Mouse (Mus musculus) limb, embryonic 11.5 days (tissue): ENCODE measurements around the gene Gm14632. TPM values are rescaled to one million over a fixed set of nuclear protein-coding genes. Genes with fewer than 3 reads are reported as not detected.
"Not testable (repeated sequence)": the region's sequence is repeated elsewhere in the genome, so short reads cannot be mapped to it uniquely, and the experiment has no call there.

Experiments used
- ATAC-seq: fragments of 200-750 bp; cut with Nextera tagmentation; 2 replicates; pipeline ENCODE4 v1.8.0; 2017; ENCODE audit warnings: low read depth; ENCODE audit not compliant: insufficient number of reproducible peaks, low FRiP score, low TSS enrichment
- DNase-seq: peaks from one replicate; pipeline ENCODE4 v3.0.0-alpha.2; 2015; ENCODE audit warnings: low spot score
- H3K27ac ChIP-seq: fragments of 300-500 bp; sonication (generic); replicated peaks from 2 replicates; pipeline ENCODE4 v1.5.1; 2014; ENCODE audit warnings: low read depth, mild to moderate bottlenecking, low read length
- H3K27me3 ChIP-seq: fragments of 300-500 bp; sonication (generic); 2 replicates; pipeline ENCODE4 v1.6.1; 2014; ENCODE audit warnings: mild to moderate bottlenecking, low read length, mixed read lengths; ENCODE audit not compliant: control insufficient read depth, insufficient read depth
- H3K36me3 ChIP-seq: fragments of 300-500 bp; sonication (generic); 2 replicates; pipeline ENCODE4 v1.6.1; 2014; ENCODE audit warnings: mild to moderate bottlenecking, low read length, moderate library complexity, mixed read lengths; ENCODE audit not compliant: control insufficient read depth, insufficient read depth
- H3K4me1 ChIP-seq: fragments of 300-500 bp; sonication (generic); 2 replicates; pipeline ENCODE4 v1.6.1; 2014; ENCODE audit warnings: low read length, mixed read lengths; ENCODE audit not compliant: control insufficient read depth, insufficient read depth
- H3K4me2 ChIP-seq: fragments of 300-500 bp; sonication (generic); 2 replicates; pipeline ENCODE4 v1.6.1; 2014; ENCODE audit warnings: low read depth, mild to moderate bottlenecking, moderate library complexity; ENCODE audit not compliant: severe bottlenecking
- H3K4me3 ChIP-seq: fragments of 300-500 bp; sonication (generic); 2 replicates; pipeline ENCODE4 v1.5.1; 2014; ENCODE audit warnings: low read depth, low read length
- H3K9ac ChIP-seq: fragments of 300-500 bp; sonication (generic); 2 replicates; pipeline ENCODE4 v1.6.1; 2014; ENCODE audit warnings: mild to moderate bottlenecking, low read length
- H3K9me3 ChIP-seq: fragments of 300-500 bp; sonication (generic); 2 replicates; pipeline ENCODE4 v1.6.1; 2016; ENCODE audit warnings: low read length; ENCODE audit not compliant: control insufficient read depth
- WGBS: fragments of 180-500 bp; shearing (Covaris S2); extraction: QIAGEN DNeasy Blood & Tissue Kit; methylation state at CpG from one replicate; pipeline ENCODE4 v1.1.7; 2014; 5-methylcytosine and 5-hydroxymethylcytosine counted together
- polyA plus RNA-seq: library from polyadenylated mRNA; unstranded; fragments of >200 nt; fragmentation: Nextera tagmentation; extraction: Ambion mirVana; gene quantifications from 2 replicates; pipeline ENCODE4 v1.2.1, GENCODE M21; 2014

Gm14632 gene
- polyA plus RNA-seq, result not detected in 2 replicates

DNA sequence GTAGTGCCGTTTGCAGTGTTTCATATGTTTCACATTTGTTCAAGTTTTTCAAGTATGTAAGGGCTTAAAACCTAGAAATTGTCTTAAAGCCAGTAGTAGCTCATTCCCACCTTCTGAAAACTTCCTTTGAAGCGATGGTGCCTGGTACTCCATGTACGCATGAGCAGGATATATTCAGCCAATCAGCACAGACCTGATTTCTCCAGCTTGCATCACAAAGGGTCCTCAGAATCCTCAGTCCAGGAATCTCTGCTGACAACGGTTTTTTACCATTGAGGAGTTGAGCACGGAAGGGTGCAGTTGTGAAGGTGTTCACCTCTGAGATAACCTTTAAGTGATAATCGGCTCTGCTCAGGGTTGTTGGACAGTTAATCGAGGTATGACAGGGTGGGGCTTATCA lies at the start of gene Gm14632:
TSS of gene Gm14632 (plus strand) at position 301 of the 400 bp plus-strand sequence.
- ATAC-seq, result not testable (repeated sequence)

More for the DNA sequence above, at the start of gene Gm14632:
- not testable (repeated sequence) for H3K27ac ChIP-seq, DNase-seq, H3K9me3 ChIP-seq, H3K4me1 ChIP-seq, H3K27me3 ChIP-seq, H3K4me3 ChIP-seq, H3K9ac ChIP-seq, H3K4me2 ChIP-seq, H3K36me3 ChIP-seq
- 85% methylated on average over 4 of the region's 7 CpGs for WGBS
